Mouse (Mus musculus) heart, postnatal 25 days (tissue): Measurements from ENCODE around the gene Acox2. TPM values are rescaled to one million over a fixed set of nuclear protein-coding genes. Genes with fewer than 3 reads are reported as not detected.

ENCODE experiments used
- DNase-seq: peaks from one replicate; pipeline ENCODE4 v3.0.0; 2022; ENCODE audit warnings: low spot score
- intact Hi-C: fragments of 180-260 bp; cut with DNase I; formaldehyde crosslinking; loops from one replicate; pipeline ENCODE4 v1.15.1; 2025
- total RNA-seq, 2 experiments: library from RNA; stranded (reverse); gene quantifications; 2 replicates each; pipeline ENCODE4 v1.2.3; 2021

Gene Acox2
- total RNA-seq, 2 experiments from 2014 or later, result 0.34 TPM; not detected in 1

DNA sequence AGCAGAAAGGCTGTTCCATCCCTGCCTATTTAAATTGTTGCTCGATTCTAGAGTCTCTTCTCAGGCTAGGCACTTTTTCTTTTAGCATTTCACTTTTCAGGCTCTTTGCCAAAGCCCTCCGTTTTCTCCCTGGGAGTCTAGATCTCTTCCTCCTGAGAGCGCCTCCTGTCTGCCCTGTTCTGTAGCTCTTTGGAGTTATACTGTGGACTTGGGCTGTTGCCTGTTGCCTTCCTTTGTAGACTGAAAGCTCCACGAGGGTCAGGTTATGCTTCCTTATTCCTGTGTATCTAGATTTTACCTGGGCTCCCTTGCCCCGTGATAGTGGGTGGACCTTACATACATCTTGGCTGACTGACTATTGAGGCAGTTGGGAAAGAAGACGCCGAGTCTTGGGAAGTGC lies 40.9 kb downstream of the Acox2 start:
- intact Hi-C loops, result loop anchor here (5.0 kb wide), 1 partner anchor 121 kb away; the partner anchor contains the start of gene Pxk
- no peak for DNase-seq

DNA sequence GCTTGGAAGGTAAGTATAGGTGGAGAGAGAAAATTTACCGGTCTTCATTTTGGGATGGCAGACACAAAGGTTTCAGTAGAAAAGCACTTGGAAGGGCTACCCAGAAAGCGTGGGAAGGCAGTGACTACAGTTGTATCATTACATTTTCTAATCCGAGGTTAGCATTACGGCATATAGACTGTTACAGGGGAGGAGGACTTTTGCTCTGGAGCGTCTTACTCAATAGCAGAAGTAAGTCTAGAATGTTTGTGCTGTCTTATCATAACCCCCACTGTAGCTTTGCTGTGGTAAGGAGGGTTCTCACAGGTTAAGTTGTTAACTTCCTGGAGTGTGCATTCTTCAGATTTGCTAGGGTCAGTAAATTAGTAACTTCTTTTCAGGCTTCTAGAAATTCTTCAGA lies 43.1 kb downstream of the Acox2 start:
- intact Hi-C loops, result loop anchor here (5.0 kb wide), 1 partner anchor 119 kb away; the partner anchor contains the start of gene Pxk
- DNase-seq, result no peak

DNA sequence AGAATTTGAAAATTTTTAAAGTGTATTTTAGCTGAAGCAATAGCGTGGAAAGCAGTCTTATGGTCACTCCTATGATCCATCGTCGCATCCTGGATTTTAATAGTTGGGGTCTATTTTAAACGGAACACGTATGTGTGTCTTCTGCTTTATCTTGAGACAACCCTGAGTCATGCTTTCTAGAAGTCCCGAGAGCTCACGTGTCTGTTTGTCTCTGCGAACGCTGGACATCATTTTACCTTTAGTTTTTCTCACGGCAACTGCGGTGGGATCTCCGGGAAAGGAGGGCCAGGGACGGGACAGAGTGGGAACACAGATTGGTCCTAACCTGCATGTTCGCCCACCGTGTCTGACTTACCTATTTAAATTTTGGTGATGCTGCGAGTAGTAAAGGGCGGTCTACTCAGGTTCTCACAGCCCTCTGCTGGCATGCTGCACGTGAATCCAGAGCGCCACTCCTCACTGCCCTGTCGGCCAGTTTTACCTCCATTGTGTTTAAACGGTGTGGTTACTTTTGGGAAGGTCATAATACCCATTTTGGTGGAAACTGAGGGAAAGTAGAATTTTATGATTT lies 43.9 kb downstream of the Acox2 start:
- intact Hi-C loops, result loop anchor here (2.0 to 5.0 kb wide), 2 partner anchors 40 to 118 kb away; partner anchors contain the start of gene Pxk
- DNase-seq, result no peak

DNA sequence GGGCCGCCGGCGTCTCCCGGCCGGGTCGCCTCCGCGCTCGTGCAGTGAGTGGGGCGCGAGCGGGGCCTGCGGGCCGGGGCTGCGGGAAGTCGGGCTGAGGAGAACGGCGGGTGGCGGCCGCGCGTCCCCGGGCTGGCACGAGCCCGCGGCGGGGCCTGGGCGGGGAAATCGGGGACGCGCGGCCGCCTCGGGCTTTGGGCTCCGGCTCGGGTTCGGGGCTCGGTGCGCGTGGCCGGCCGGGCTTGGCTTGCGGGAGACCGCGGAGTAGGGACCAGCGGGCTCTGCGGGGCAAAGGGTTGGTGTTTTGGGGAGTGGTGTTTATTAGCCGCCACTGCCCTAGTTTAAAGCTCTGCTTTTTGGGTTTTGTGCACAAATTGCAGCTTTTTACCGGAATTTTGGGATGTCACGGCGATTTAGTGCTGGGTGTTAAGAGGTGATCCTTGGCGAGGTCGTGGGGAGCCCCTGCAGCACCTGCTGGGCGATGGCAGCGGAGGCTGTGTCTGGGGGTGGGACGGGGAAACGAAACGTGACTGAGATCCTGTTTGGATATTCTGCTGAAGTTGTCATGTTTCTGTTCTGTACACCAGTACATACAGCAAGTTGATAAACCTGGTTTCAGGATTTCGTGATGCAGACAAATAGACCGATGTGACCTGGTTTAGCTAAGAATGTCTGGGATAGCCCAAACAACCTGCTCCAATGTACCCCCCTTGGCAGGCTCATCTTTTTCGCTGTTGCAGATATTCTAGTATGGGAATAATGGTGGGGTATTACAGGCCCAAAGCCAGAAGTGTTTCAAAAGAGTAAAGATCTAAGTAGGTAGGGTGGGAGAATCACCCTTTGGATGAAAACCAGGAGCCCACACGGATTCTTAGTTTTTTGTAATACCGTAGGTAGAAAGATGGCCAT lies 44.6 kb downstream of the Acox2 start:
- intact Hi-C loops, result loop anchor here (2.0 to 5.0 kb wide), 3 partner anchors 40 to 132 kb away; partner anchors contain the start of genes Pxk and Rpp14
- peak; percentile 62 for DNase-seq

DNA sequence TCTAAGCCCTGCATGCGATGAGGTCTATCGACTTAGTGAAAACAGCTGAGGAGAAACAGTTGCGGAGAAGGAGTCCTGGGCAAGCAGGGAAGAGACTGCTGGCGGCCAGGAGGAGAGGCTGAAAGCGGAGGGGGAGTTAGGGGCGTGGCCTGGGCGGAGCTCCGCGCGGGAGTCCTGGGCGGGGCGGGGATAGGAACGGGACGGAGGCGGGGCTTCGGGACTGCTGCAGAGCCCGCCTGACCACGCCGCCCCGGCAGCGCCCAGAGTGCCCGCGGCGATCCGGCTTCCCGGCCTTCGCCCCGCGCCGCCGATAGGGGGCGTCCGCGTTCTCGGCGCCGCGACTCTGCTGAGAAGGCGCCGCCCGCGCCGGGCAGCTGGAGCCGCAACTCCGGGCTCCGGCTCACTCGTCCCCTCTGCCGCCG lies 45.3 kb downstream of the Acox2 start, which contains the start of gene Kctd6:
Kctd6 (plus strand) TSS at position 338 of the 422 bp plus-strand sequence.
- peak; percentile 96 for DNase-seq
- intact Hi-C loops, result loop anchor here (2.0 to 5.0 kb wide), 2 partner anchors 39 to 132 kb away; partner anchors contain the start of gene Rpp14

DNA sequence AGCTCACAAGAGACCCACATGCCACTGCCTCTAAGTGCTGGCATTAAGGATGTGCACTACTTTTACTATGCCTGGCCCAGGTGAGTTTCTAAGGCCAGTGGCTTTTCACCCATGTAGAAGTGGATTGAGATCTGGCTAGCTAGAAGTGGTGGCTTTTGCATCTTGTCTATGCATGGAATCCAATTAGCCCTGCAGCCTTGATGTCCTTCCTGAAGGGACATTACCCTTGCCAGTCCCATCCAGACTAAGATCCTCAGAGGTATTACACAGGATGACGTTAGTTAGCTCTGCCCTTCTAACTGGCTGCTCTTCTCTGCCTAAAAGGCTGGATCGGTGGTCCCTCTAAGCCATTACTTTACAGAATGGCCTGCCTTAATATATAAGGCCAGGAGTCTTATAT lies 46.2 kb downstream of the Acox2 start:
- intact Hi-C loops, result loop anchor here (5.0 kb wide), 1 partner anchor 131 kb away; the partner anchor contains the start of gene Rpp14
- no peak for DNase-seq

DNA sequence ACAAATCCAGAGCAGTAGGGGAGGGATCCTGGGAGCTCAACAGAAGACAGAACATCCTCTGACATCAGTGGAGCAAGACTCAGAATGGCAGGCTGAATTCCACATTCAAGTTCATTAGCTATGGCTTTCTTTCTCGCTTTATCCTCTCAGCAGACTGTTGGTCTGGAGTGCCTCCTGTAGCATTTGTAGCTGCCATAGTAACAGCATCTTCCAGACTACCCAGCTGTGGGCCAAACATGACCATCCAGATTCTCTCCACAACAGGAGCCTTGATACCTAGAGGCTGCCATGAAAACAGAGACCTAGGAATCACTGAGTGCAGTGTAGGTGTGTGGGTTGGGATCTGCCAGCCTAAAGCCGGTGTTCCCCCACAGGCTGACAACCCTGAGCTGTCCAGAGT lies 49.3 kb downstream of the Acox2 start:
- intact Hi-C loops, result loop anchor here (5.0 kb wide), 1 partner anchor 128 kb away; the partner anchor contains the start of gene Rpp14
- no peak for DNase-seq

DNA sequence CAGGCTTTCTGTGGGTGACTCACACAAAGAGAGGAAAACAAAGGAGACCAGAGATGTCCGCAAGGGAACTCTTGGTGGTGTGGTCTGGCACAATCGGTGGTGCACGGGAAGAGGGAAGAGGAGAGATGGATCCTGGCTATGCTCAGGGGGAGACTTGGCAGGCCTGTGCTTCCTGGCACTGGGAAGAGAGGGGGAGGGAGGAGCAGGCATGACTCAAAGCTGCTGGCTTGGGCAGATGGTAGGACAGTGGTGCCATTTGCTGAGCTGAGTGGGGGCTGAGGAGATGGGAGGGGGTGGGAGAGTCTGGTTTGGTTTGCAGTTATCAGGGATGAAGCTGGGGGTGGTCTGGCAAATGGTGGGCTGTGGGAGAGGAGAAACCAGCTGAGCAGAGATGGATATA lies 50.3 kb downstream of the Acox2 start:
- DNase-seq, result no peak
- intact Hi-C loops, result no loop called here

DNA sequence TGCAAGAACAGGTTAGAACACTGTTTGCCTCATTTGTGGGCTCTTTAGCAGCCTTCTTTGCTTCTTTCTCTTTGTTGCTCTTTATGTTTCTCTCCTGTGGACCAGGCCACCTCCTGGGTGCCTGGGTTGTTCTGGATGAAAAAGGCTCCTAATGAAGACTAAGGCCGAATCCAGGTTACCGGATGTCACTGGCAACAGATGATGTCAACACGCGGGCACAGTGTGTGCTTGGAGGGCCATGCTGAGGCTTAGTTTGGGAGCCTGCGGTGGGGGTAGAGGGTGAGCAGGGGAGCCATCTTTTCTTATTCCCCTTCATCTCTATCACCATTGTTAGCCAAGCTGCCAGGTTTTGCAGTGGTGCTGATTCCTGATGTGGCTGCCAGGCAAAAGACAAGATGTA lies 51.6 kb downstream of the Acox2 start:
- intact Hi-C loops, result no loop called here
- DNase-seq, result no peak

DNA sequence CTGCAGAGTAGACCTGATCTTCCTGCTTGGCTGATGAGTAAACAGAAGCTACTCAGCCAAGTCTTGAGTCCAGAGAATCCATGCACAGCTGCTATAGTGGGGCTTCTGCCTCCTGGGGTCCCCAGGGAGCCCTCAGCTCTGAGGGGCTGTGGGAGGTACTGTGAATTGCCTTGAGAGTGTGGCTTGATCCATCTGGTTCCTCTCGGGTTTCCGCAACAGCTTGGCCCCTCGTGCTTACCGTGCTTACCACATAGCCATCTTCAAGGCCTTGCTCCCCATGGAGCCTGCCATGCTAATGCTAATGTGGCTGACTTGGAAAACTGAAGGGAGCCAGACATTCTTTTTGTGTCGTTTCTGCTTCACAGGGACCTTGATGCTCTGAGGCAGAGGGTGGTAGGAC lies 52.0 kb downstream of the Acox2 start:
- DNase-seq, result no peak
- intact Hi-C loops, result no loop called here

DNA sequence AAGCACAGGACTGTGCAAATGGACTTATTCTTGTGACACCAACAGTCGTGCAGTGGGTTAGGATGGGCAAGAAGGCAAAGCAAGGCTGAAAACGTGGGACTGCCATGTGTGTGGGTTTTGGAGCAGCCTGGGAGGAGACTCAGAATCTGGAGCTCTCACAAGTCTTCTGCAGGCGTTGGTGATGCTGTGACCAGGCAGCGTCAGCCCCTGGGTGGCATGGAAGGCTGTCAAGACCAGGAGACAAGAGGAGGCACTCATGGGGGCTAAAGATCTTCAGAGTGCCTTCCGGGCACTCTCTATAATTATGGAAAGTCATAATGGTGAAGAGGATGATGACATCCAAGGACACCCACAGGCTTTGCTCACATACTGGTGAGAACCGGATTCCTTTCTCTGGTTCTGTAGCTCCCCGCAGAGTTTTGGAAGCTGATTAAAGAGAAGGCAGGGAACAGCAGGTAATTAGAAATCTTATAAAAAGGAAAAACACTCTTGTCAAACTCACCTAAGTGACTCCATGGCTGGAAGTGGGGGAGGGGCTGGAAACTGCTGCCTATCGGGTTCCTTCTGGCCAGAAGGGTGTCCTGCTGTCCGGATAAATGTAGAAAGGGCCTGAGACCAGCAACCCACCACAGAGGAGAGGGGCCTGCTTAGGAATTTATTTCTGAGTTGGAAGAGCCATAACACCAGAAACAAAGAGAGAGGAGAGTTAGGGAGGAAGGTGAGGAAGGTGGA lies 52.8 kb downstream of the Acox2 start:
- intact Hi-C loops, result no loop called here
- DNase-seq, result no peak

DNA sequence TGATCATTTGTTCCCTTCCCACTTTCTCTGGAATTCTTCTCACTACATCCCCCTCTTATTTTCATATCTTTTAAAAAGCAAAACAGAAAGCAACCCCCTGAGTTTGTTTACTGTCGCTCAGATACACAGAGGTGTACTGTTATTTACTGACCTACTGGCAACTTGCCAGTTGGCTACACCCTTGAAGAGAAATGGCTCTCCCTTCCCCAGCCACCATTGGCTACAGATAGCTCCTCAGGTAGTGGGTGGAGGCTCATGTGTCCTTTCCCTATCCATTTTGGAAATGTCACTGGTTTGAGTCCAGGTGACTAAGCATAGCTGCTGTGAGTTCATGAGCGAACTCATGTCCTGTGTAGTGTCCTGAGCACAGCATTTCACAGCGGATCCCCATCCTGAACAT lies 57.4 kb downstream of the Acox2 start:
- DNase-seq, result no peak
- intact Hi-C loops, result no loop called here

DNA sequence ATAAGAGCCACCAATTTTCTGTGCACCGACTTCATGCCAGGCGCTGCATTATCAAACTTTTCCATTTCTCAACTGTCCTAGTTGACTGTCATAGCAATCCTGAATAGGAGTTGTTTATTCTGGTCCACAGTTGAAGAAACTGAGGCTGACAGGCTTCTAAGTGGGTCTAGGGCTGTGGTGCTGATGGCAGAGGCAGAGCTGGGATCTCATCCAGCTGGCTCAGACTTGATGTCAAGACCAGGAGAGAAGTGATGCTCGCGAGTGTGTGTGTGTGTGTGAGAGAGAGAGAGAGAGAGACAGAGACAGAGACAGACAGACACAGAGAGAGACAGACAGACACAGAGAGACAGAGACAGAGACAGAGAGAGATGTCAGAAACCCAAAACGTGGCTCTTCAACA lies 58.4 kb downstream of the Acox2 start:
- intact Hi-C loops, result no loop called here
- no peak for DNase-seq

DNA sequence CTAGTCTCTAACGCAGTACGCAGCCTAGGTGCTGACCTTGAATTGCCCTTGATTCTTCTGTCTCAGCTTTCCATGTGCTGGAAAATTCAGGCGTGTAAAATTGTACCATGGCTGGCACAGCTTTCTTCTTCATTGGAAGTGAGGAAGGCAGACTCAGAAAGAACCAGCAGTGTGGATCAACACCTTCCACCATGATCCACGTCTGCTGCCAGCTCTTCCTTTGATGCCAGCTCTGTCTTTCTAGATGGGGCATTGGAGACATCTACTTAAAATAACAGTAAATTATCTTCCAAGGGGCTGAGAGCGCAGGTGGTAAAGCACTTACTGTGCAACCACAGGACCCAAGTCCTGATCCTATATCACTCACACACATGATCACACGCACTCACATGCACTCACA lies 66.4 kb downstream of the Acox2 start:
- intact Hi-C loops, result no loop called here

DNA sequence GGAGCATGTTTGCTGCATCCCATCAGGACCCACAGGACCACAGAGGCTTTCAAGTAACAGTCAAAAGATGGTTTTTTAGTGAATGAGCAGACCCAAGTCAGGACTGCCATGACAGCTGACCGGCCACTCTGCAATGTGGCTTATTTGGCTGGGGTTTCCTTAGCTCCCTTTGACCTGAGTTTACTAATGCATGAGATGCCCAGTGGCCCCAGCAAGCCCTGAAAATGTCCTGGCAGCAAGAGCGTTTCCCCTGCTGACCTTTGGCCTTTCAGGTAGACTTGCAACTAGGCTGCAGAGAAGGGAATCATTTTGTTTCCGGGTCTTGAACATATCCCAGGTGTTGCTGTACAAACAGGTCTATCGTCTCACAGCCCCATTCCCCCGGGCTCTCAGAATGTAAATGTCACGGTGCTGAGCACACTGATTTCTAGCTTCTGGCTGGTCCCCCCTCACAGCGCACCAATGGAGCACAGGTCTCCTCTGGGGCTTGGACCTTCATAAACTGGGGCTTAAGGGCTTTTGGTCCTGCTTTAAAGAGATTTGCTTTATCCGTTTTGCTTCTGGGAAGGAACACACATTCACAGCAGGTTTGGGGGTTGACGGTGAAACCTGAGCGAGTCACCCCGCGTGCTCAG lies 67.7 kb downstream of the Acox2 start:
- no peak for DNase-seq
- intact Hi-C loops, result no loop called here

More for the DNA sequence above, 66.4 kb downstream of the Acox2 start:
- DNase-seq, result no peak

DNA sequence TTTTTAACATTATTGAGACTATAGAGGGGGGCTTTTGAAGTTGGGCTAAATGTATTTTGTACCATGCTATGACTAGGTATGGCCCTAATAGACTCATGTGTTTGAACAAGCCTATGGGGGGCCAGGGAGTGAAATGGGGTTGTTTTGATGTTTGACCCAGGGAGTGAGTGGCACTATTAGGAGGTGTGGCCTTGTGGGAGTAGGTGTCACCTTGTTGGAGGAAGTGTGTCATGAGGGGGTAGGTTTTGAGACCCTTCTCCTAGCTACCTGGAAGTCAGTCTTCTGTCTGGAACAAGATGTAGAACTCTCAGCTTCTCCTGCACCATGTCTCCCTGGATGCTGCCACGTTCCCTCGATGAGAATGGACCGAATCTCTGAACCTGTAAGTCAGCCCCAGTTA lies 68.6 kb downstream of the Acox2 start:
- intact Hi-C loops, result no loop called here
- no peak for DNase-seq

DNA sequence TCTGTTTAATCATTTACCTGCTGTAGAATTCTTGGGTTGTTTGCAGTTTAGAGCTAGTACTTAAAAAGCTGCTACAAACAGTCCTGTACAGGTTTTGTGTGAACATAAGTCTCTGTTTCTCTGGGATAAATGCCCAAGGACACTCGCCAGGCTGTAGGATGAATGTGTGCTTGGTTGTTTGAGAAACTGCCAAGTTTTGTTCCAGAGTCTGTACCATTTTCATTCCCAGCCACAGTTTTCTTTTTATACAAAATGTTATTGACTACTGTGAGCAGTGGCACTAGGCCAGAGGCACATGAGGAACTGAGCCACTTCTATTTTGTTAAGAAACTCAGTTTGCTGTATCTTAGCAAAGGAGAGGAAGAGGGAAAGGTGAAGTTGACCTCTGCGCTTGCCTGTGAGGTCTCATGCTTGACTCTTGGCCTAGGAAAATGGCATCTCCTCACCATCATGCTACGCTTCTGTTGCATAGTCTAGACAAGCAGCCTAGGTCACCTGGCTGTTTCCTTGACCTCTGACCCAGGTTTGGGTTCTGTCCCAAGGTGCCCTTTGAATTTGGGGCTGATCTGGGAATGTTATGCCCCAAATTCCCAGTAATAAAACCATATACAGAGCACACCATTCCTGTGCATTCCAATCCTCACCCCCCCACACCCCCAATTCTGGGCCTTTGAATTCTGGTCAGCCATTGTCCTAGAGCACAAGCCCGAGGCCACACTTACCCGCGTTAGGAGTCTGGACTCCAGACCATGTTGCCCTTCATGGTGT lies 72.7 kb downstream of the Acox2 start:
- no peak for DNase-seq
- intact Hi-C loops, result no loop called here

DNA sequence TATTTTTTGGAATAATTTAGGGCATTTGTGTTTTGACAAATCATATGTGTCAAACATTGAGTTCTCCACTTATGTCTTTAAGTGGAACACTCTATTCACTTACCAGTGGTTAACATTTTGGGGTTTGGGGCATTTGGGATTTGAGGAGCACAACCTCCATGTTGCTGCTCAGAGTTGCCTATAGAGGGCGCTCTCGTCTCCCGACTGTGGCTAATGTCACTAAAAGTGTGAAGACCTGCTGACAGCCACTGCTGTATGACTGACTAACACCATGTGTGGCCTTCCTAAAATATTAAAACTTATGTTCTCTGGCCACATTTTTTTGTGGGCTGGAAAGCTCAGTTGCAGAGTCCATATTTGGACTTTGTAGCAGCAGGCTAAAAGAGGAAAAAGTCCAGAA lies 75.8 kb downstream of the Acox2 start:
- intact Hi-C loops, result no loop called here
- DNase-seq, result no peak
